Mouse (Mus musculus) liver, embryonic 15.5 days (tissue): ENCODE data around the gene Mrgprb8. TPM values are rescaled to one million over a fixed set of nuclear protein-coding genes. Genes with fewer than 3 reads are reported as not detected.
"Not testable (repeated sequence)": the region's sequence is repeated elsewhere in the genome, so short reads cannot be mapped to it uniquely, and the experiment has no call there.

Experiments used
- ATAC-seq: fragments of 200-750 bp; cut with Nextera tagmentation; 2 replicates; pipeline ENCODE4 v1.8.0; 2017; ENCODE audit warnings: moderate number of reproducible peaks, mild to moderate bottlenecking, moderate library complexity; ENCODE audit not compliant: insufficient read depth
- H3K27ac ChIP-seq: fragments of 300-500 bp; sonication (generic); replicated peaks from 2 replicates; pipeline ENCODE4 v1.5.1; 2015; ENCODE audit warnings: mild to moderate bottlenecking, inconsistent platforms
- H3K27me3 ChIP-seq: fragments of 300-500 bp; sonication (generic); 2 replicates; pipeline ENCODE4 v1.6.1; 2015; ENCODE audit warnings: mild to moderate bottlenecking, inconsistent platforms
- H3K36me3 ChIP-seq: fragments of 300-500 bp; sonication (generic); replicated peaks from 2 replicates; pipeline ENCODE4 v1.6.1; 2015; ENCODE audit warnings: moderate library complexity, mild to moderate bottlenecking, inconsistent platforms
- H3K4me1 ChIP-seq: fragments of 300-500 bp; sonication (generic); replicated peaks from 2 replicates; pipeline ENCODE4 v1.6.1; 2015; ENCODE audit warnings: inconsistent platforms
- H3K4me2 ChIP-seq: fragments of 300-500 bp; sonication (generic); 2 replicates; pipeline ENCODE4 v1.6.1; 2015; ENCODE audit warnings: moderate library complexity, mild to moderate bottlenecking, inconsistent platforms
- H3K4me3 ChIP-seq: fragments of 300-500 bp; sonication (generic); replicated peaks from 2 replicates; pipeline ENCODE4 v1.5.1; 2015; ENCODE audit warnings: mild to moderate bottlenecking, inconsistent platforms
- H3K9ac ChIP-seq: fragments of 300-500 bp; sonication (generic); 2 replicates; pipeline ENCODE4 v1.6.1; 2015; ENCODE audit warnings: moderate library complexity, mild to moderate bottlenecking, inconsistent platforms
- H3K9me3 ChIP-seq: fragments of 300-500 bp; sonication (generic); replicated peaks from 2 replicates; pipeline ENCODE4 v1.6.1; 2016; ENCODE audit warnings: inconsistent platforms
- WGBS: fragments of 180-500 bp; shearing (Covaris S2); methylation state at CpG from one replicate; pipeline ENCODE4 v1.1.7; 2015; ENCODE audit warnings: mixed read lengths; ENCODE audit not compliant: insufficient replicate concordance; 5-methylcytosine and 5-hydroxymethylcytosine counted together
- polyA plus RNA-seq: library from polyadenylated mRNA; unstranded; fragments of >200 nt; fragmentation: Nextera tagmentation; extraction: Ambion mirVana; gene quantifications from 2 replicates; pipeline ENCODE4 v1.2.1, GENCODE M21; 2015

The Mrgprb8 gene
- polyA plus RNA-seq: not detected in 2 replicates

DNA sequence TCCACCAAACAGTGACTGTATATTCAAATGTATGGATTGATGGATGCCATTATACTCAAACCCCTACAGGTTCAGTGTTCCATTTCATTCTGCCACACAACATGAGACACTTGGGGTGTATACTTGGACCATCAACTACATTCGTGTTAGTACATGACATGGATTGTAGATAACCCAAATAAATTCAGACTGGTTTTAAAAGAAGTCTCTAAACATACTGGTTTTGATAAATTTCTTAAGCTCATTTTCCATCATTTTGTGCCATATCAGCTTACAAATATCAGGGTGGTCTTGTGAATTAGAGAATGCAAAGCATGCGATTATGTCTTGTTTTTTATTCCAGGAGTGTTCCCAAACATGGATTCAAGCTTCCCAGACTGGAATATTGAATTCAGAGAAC is at the start of gene Mrgprb8:
Gene Mrgprb8 (plus strand): TSS at position 301 of the 400 bp plus-strand sequence.
- Histone ChIP-seq H3K27ac (no peak within 1 kb of the TSS), H3K4me3 (no peak within 1 kb of the TSS), H3K4me2 (no peak within 1 kb of the TSS), H3K36me3 (no peaks in the 10 kb centered on the region), H3K4me1 (no peaks in the 10 kb centered on the region), H3K9ac (no peak within 1 kb of the TSS), H3K9me3 (no peaks in the 10 kb centered on the region), H3K27me3 (no peaks in the 10 kb centered on the region)
- 42% methylated on average over 2 of the region's 2 CpGs for WGBS
- ATAC-seq: no peak

DNA sequence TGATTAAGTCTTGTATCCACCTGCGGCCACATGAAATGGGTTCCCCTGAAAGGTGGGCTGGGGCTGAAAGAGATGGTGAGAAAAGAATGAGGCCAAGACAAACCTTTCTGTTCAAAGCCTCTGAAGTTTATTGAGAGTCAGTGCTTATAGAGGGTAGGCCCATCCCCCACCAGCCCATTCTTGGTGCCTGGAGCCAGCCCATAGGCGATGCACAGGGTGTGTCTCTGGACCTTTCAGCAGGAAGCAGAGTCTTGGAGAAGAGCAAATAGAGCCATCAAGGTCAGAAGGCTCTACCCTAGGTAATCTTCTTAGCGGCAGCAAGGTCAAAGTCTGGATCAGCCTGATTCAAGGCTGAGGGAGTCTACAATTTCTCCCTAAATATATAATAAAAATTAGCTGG is 47.6 kb downstream of the Mrgprb8 start:
- H3K27me3 ChIP-seq, H3K4me2 ChIP-seq, H3K4me1 ChIP-seq, H3K4me3 ChIP-seq, H3K9me3 ChIP-seq, H3K27ac ChIP-seq, H3K36me3 ChIP-seq, ATAC-seq, H3K9ac ChIP-seq: not testable (repeated sequence)
- 53% methylated on average over 3 of the region's 3 CpGs for WGBS

DNA sequence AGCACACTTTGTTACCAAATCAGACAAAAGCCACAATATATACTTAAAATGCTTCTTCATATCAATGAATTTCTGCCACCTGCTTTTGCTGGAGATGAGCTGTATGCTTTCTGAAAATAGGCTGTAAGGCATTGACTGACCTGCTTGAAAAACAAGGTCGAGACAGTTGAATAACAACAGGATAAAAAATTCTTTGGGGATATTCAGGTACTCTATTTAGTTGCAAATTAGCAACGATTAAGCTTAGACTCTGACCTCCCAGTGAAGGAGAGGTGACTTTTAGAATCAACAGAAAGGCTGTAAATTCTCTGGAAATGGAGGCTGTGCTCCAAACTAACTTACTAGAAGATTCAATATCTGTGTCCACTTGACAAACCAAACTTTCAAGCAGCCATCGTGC is 48.3 kb downstream of the Mrgprb8 start:
- H3K9me3 ChIP-seq: no peaks in the 10 kb centered on the region
- H3K27me3 ChIP-seq: no peaks in the 10 kb centered on the region
- H3K36me3 ChIP-seq: no peaks in the 10 kb centered on the region
- no peak overlapping the region for H3K4me2 ChIP-seq
- WGBS: 27% methylated on average over 3 of the region's 3 CpGs
- no peaks in the 10 kb centered on the region for H3K4me1 ChIP-seq
- H3K9ac ChIP-seq: no peak overlapping the region
- H3K27ac ChIP-seq: no peak overlapping the region
- no peak for ATAC-seq
- no peak overlapping the region for H3K4me3 ChIP-seq

Other genes with a start within 250 kb of the Mrgprb8 start
- not detected in 2 replicates for gene Mrgprb5, start 219.5 kb upstream of the Mrgprb8 start, polyA plus RNA-seq
- not detected in 2 replicates for gene Mrgprb4, start 189.2 kb upstream of the Mrgprb8 start, polyA plus RNA-seq
- not detected in 2 replicates for gene Mrgprb1, start 67.8 kb downstream of the Mrgprb8 start, polyA plus RNA-seq
- gene Mrgprx2, start 110.8 kb downstream of the Mrgprb8 start, polyA plus RNA-seq: not detected in 2 replicates
- not detected in 2 replicates for gene Mrgprb2, start 169.6 kb downstream of the Mrgprb8 start, polyA plus RNA-seq